Comparison of ENCODE assay signal across 8 mouse cellular contexts in the genomic region with DNA sequence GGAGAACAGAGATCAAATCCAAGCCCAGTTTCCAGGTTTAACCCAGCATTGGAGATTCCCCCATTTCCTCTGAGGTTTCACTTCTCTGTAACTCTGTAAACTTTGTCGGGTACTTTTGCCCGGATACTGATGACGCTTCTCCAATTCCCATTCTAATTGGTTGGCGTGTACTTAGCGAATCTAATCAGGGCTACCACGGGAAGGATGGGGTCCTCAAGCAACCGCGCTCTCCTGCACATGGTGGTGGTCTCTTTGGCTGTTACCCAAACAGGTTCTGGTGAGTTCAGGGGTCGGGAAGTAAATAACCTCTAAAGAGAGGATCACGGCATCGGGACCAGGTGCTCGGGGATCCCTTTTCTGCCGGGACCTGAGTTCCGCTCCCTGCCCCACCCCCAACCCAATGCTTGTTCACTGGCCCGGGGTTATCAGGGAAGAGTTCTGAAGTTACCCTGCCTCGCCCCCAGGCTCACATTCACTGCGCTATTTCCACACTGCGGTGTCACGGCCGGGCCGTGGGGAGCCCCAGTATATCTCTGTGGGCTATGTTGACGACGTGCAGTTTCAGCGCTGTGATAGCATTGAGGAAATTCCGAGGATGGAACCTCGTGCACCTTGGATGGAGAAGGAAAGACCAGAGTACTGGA. TPM values are rescaled to one million over a fixed set of nuclear protein-coding genes. Genes with fewer than 3 reads are reported as not detected.
DNase-seq lines count a peak whose midpoint lies in the region; ATAC-seq and TF ChIP-seq lines count a peak whose summit lies in the region.

A gene (plus strand): TSS at position 163 of the 644 bp plus-strand sequence.

- peak within 1 kb of the TSS; percentile 55 for H3K9ac ChIP-seq in MEL (ENCODE audit: control insufficient read depth, low read depth, low read length, poor library complexity, severe bottlenecking)
- H3K9ac ChIP-seq in forebrain, postnatal 0 days = peak within 1 kb of the TSS; percentile 36; the same call in 1 of the 2 replicates
- no peak within 1 kb of the TSS for H3K9ac ChIP-seq in lung, embryonic 15.5 days

- 1% methylated on average over 26 of the region's 26 CpGs for WGBS in cerebellum, adult 2 months
- WGBS in forebrain, postnatal 0 days = 4% methylated on average over 26 of the region's 26 CpGs
- WGBS in lung, embryonic 15.5 days = 1% methylated on average over 26 of the region's 26 CpGs

- no peak for TF ChIP-seq RAD21 in MEL (IDR thresholded peaks at IDR 0.05; ENCODE audit: low read depth, low read length)

- no peaks in the 10 kb centered on the region; the same call in 1 of the 2 replicates for H3K79me2 ChIP-seq in MEL (ENCODE audit: control insufficient read depth, insufficient read depth, low read length, poor library complexity)

- H3K4me3 ChIP-seq in MEL (ENCODE audit: control insufficient read depth in 1 of 2, insufficient read depth in 1 of 2, low read depth in 2 of 2, low read length in 2 of 2) = peak within 1 kb of the TSS; percentile 82 to 100
- peak within 1 kb of the TSS; percentile 67 for H3K4me3 ChIP-seq in cerebellum, adult 2 months (replicated peaks; ENCODE audit: insufficient read depth, low read depth, low read length)
- peak within 1 kb of the TSS; percentile 44 for H3K4me3 ChIP-seq in forebrain, postnatal 0 days (ENCODE audit: low read depth, low read length)
- H3K4me3 ChIP-seq in lung, embryonic 15.5 days = peak within 1 kb of the TSS; percentile 53

- peak; percentile 91 for DNase-seq in MEL (ENCODE audit: low read depth, low spot score)
- DNase-seq in cerebellum, adult 2 months = peak; percentile 58 to 70
- DNase-seq in forebrain, postnatal 0 days = peak; percentile 95
- peak; percentile 93 for DNase-seq in heart, postnatal 4 days
- DNase-seq in layer of hippocampus, adult 8-10 months (ENCODE audit: low spot score in 2 of 2) = peak; percentile 83 to 94
- DNase-seq in ovary, adult 18-20 months (ENCODE audit: low spot score) = peak; percentile 71
- peak; percentile 94 for DNase-seq in thymus, postnatal 0 days (ENCODE audit: low spot score)

- no peaks in the 10 kb centered on the region for H3K9me3 ChIP-seq in MEL (replicated peaks; ENCODE audit: insufficient read depth, low read length)
- no peaks in the 10 kb centered on the region for H3K9me3 ChIP-seq in forebrain, postnatal 0 days (ENCODE audit: low read length)
- H3K9me3 ChIP-seq in lung, embryonic 15.5 days = no peaks in the 10 kb centered on the region

- H3K27ac ChIP-seq in MEL (ENCODE audit: control insufficient read depth, low read depth, low read length) = no peak within 1 kb of the TSS
- no peak within 1 kb of the TSS for H3K27ac ChIP-seq in cerebellum, adult 2 months (ENCODE audit: insufficient read depth, low read length)
- no peak within 1 kb of the TSS for H3K27ac ChIP-seq in forebrain, postnatal 0 days (ENCODE audit: low read depth, low read length)
- H3K27ac ChIP-seq in lung, embryonic 15.5 days = no peak within 1 kb of the TSS

- TF ChIP-seq CTCF in MEL (IDR thresholded peaks at IDR 0.05 in 2 of 3, conservative IDR thresholded peaks at IDR 0.05 in 1 of 3; ENCODE audit: control insufficient read depth in 1 of 3, insufficient read depth in 1 of 3, low read depth in 2 of 3, low read length in 3 of 3, poor library complexity in 1 of 3, severe bottlenecking in 1 of 3) = no peak
- TF ChIP-seq CTCF in cerebellum, adult 2 months (IDR thresholded peaks at IDR 0.05; ENCODE audit: borderline replicate concordance, insufficient read depth, low read depth, low read length) = no peak
- TF ChIP-seq CTCF in forebrain, postnatal 0 days (IDR thresholded peaks at IDR 0.05; ENCODE audit: low read depth) = no peak

- H3K4me2 ChIP-seq in forebrain, postnatal 0 days (ENCODE audit: low read depth) = peak within 1 kb of the TSS; percentile 93
- peak within 1 kb of the TSS; percentile 95 for H3K4me2 ChIP-seq in lung, embryonic 15.5 days

- no peaks in the 10 kb centered on the region; a peak in 1 of 4 replicates for H3K36me3 ChIP-seq in MEL (ENCODE audit: control insufficient read depth in 1 of 2, insufficient read depth in 2 of 2, low read length in 2 of 2)
- no peaks in the 10 kb centered on the region for H3K36me3 ChIP-seq in forebrain, postnatal 0 days (ENCODE audit: insufficient read depth)
- no peaks in the 10 kb centered on the region for H3K36me3 ChIP-seq in lung, embryonic 15.5 days

- peak; percentile 100 for ATAC-seq in forebrain, postnatal 0 days
- ATAC-seq in lung, embryonic 15.5 days (ENCODE audit: borderline replicate concordance, extremely low read depth, low FRiP score, low TSS enrichment) = peak; percentile 93

- H3K4me1 ChIP-seq in MEL (ENCODE audit: control insufficient read depth in 1 of 2, insufficient read depth in 2 of 2, low read length in 2 of 2) = peaks cover 0 to 8% of the 10 kb centered on the region in 2 experiments; a peak in 1 of 4 replicates
- H3K4me1 ChIP-seq in cerebellum, adult 2 months (ENCODE audit: control insufficient read depth, insufficient read depth, low read length) = no peaks in the 10 kb centered on the region
- no peaks in the 10 kb centered on the region for H3K4me1 ChIP-seq in forebrain, postnatal 0 days (ENCODE audit: insufficient read depth)
- no peaks in the 10 kb centered on the region for H3K4me1 ChIP-seq in lung, embryonic 15.5 days

- TF ChIP-seq EP300 in MEL (IDR thresholded peaks at IDR 0.05; ENCODE audit: low read depth in 1 of 2, low read length in 2 of 2) = peak in 1 of 2 experiments; percentile 11; a peak in 1 of 4 replicates

- no peaks in the 10 kb centered on the region for H3K27me3 ChIP-seq in MEL (ENCODE audit: control insufficient read depth in 1 of 2, insufficient read depth in 2 of 2, low read length in 2 of 2)
- H3K27me3 ChIP-seq in cerebellum, adult 2 months (ENCODE audit: control insufficient read depth, insufficient read depth, low read length) = no peaks in the 10 kb centered on the region
- H3K27me3 ChIP-seq in forebrain, postnatal 0 days (ENCODE audit: insufficient read depth, low read length) = no peaks in the 10 kb centered on the region
- no peaks in the 10 kb centered on the region for H3K27me3 ChIP-seq in lung, embryonic 15.5 days

- TF ChIP-seq POLR2A in MEL (IDR thresholded peaks at IDR 0.05; ENCODE audit: control insufficient read depth in 1 of 2, insufficient read depth in 1 of 2, low read depth in 1 of 2, low read length in 2 of 2, poor library complexity in 1 of 2) = no peak
- no peak for TF ChIP-seq POLR2A in cerebellum, adult 2 months (IDR thresholded peaks at IDR 0.05; ENCODE audit: borderline replicate concordance, insufficient read depth, low read length)

TF ChIP-seq in MEL, 35 proteins besides CTCF, POLR2A, EP300 and RAD21:
- TF ChIP-seq E2F4 (IDR thresholded peaks at IDR 0.05; ENCODE audit: borderline replicate concordance, low read depth, low read length) = 0 out of 2 replicates have a peak, but pooled peaks have one; percentile 8
- TF ChIP-seq SIN3A (IDR thresholded peaks at IDR 0.05; ENCODE audit: low read length) = peak; percentile 30
- no peak for TF ChIP-seq NRF1 (IDR thresholded peaks at IDR 0.05; ENCODE audit: insufficient read depth, low read depth, low read length, poor library complexity, severe bottlenecking)
- peak; percentile 44; the same call in 1 of the 2 replicates for TF ChIP-seq MAX (IDR thresholded peaks at IDR 0.05; ENCODE audit: low read length)
- TF ChIP-seq MAFK (IDR thresholded peaks at IDR 0.05; ENCODE audit: borderline replicate concordance, low read depth, low read length) = 0 out of 2 replicates have a peak, but pooled peaks have one; percentile 20
- TF ChIP-seq BHLHE40 (IDR thresholded peaks at IDR 0.05; ENCODE audit: borderline replicate concordance, low read depth, low read length) = peak; percentile 46
- TF ChIP-seq ETS1 (IDR thresholded peaks at IDR 0.05; ENCODE audit: low read depth, low read length) = peak; percentile 20; the same call in 1 of the 2 replicates
- TF ChIP-seq ZC3H11A (IDR thresholded peaks at IDR 0.05; ENCODE audit: low read depth, low read length) = 0 out of 2 replicates have a peak, but pooled peaks have one; percentile 6
- TF ChIP-seq TCF12 (IDR thresholded peaks at IDR 0.05; ENCODE audit: low read depth, low read length) = 0 out of 2 replicates have a peak, but pooled peaks have one; percentile 5
- TF ChIP-seq CHD2 (IDR thresholded peaks at IDR 0.05; ENCODE audit: low read length) = peak; percentile 94
- peak; percentile 44; the same call in 1 of the 2 replicates for TF ChIP-seq GATA1 (IDR thresholded peaks at IDR 0.05; ENCODE audit: low read depth, low read length)
- no peak for TF ChIP-seq JUND (IDR thresholded peaks at IDR 0.05; ENCODE audit: low read depth, low read length)
- TF ChIP-seq MYB (IDR thresholded peaks at IDR 0.05; ENCODE audit: low read depth, low read length) = no peak

RNA-seq across cellular contexts. Expression of the gene that starts here (rescaled TPM):
- total RNA-seq in MEL (2012; rRNA removed) = 4.6 and 4.7 TPM in 2 replicates
- 1 to 10 TPM in 1 of 2 experiments, not detected in 1; 1.1 TPM for polyA plus RNA-seq in MEL (2012; ENCODE audit: insufficient read depth in 1 of 2, insufficient read length in 2 of 2, low read depth in 1 of 2, low replicate concordance in 2 of 2, missing spikeins in 1 of 2)
- 2.9 and 3.0 TPM in 2 replicates for polyA plus RNA-seq in cerebellum, adult 2 months (2012; rRNA removed)
- total RNA-seq in forebrain, postnatal 0 days (2014; rRNA removed) = 1.0 and 1.9 TPM in 2 replicates
- 1.5 and 1.7 TPM in 2 replicates for polyA plus RNA-seq in forebrain, postnatal 0 days (2015; fragmentation: Nextera tagmentation; extraction: Ambion mirVana)
- 1 to 10 TPM; 1.5 to 2.0 TPM for total RNA-seq in heart, postnatal 4 days (2021)
- total RNA-seq in layer of hippocampus, adult 8-10 months (2022) = 1 to 10 TPM; 2.4 to 6.3 (median 4.2) TPM
- 2.2 and 3.0 TPM in 2 replicates for polyA plus RNA-seq in lung, embryonic 15.5 days (2015; fragmentation: Nextera tagmentation; extraction: Ambion mirVana)
- 21.7 TPM in 2 replicates for polyA plus RNA-seq in thymus, postnatal 0 days (2015; fragmentation: Nextera tagmentation; extraction: Ambion mirVana)
